Mouse (Mus musculus) kidney, embryonic 16.5 days (tissue): ENCODE results near the gene Ppp1r3c. TPM values are rescaled to one million over a fixed set of nuclear protein-coding genes. Genes with fewer than 3 reads are reported as not detected.

Experiments
- ATAC-seq: fragments of 200-750 bp; cut with Nextera tagmentation; 2 replicates; pipeline ENCODE4 v1.8.0; 2017; ENCODE audit warnings: moderate TSS enrichment; ENCODE audit not compliant: low FRiP score, low TSS enrichment
- H3K27ac ChIP-seq: fragments of 300-500 bp; sonication (generic); 2 replicates; pipeline ENCODE4 v1.5.1; 2014; ENCODE audit warnings: low read length
- H3K27me3 ChIP-seq: fragments of 300-500 bp; sonication (generic); 2 replicates; pipeline ENCODE4 v1.6.1; 2014; ENCODE audit warnings: low read length, control low read depth, mixed read lengths; ENCODE audit not compliant: insufficient read depth
- H3K36me3 ChIP-seq: fragments of 300-500 bp; sonication (generic); 2 replicates; pipeline ENCODE4 v1.6.1; 2014; ENCODE audit warnings: low read length, control low read depth, mixed read lengths; ENCODE audit not compliant: insufficient read depth
- H3K4me1 ChIP-seq: fragments of 300-500 bp; sonication (generic); 2 replicates; pipeline ENCODE4 v1.6.1; 2014; ENCODE audit warnings: low read length, control low read depth, mixed read lengths; ENCODE audit not compliant: insufficient read depth
- H3K4me2 ChIP-seq: fragments of 300-500 bp; sonication (generic); replicated peaks from 2 replicates; pipeline ENCODE4 v1.6.1; 2014; ENCODE audit warnings: low read depth, low read length
- H3K4me3 ChIP-seq: fragments of 300-500 bp; sonication (generic); 2 replicates; pipeline ENCODE4 v1.5.1; 2014; ENCODE audit warnings: mild to moderate bottlenecking, low read length
- H3K9ac ChIP-seq: fragments of 300-500 bp; sonication (generic); replicated peaks from 2 replicates; pipeline ENCODE4 v1.6.1; 2014; ENCODE audit warnings: low read length
- H3K9me3 ChIP-seq: fragments of 300-500 bp; sonication (generic); 2 replicates; pipeline ENCODE4 v1.6.1; 2016; ENCODE audit warnings: low read length, control low read depth
- WGBS: fragments of 180-500 bp; shearing (Covaris S2); extraction: QIAGEN DNeasy Blood & Tissue Kit; methylation state at CpG from one replicate; pipeline ENCODE4 v1.1.7; 2014; 5-methylcytosine and 5-hydroxymethylcytosine counted together
- polyA plus RNA-seq: library from polyadenylated mRNA; unstranded; fragments of >200 nt; fragmentation: Nextera tagmentation; extraction: Ambion mirVana; gene quantifications from 2 replicates; pipeline ENCODE4 v1.2.1, GENCODE M21; 2015

The Ppp1r3c gene
- polyA plus RNA-seq, 1 experiment from 2014 or later, result 24.5 TPM

DNA sequence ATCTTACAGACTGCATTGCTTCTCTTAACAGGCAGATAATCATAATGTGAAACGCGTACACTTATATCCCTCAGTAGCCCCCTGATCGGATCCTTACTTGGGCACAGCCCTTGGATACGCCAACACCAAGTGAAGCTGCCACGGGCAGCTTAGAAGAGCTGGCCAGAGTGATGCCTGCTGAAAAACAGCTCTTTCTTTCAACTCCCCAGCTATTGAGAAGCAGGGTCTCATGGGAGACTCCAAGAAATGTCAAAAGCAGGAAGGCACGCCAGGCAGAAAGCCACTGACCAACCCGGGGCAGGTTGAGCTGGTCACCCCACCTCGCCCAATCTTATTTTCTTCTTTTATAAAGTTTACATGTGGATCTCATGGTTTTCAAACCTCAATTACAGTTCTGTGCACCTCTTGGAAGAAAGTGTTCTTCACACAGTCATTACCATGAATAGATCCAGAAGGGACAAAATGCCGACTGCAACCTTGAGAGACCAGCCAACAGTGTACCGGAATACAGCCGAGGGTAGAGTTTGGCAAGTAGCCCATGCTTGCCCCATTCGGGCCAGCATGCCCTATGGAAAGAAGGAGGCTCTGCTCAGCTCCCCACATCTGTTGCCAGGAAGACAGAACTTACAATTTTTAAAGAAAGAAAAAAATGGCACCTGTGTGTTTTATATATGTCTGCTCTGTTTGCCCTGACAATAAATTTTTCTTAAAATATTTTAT is 7.6 kb downstream of the Ppp1r3c start:
- no peaks in the 10 kb centered on the region for H3K9me3 ChIP-seq
- H3K27me3 ChIP-seq, result no peaks in the 10 kb centered on the region
- H3K4me2 ChIP-seq, result no peak overlapping the region
- H3K27ac ChIP-seq, result no peak overlapping the region
- no peak for ATAC-seq
- 89% methylated on average over 12 of the region's 12 CpGs for WGBS
- H3K36me3 ChIP-seq, result peaks cover 20% of the 10 kb centered on the region
- no peaks in the 10 kb centered on the region for H3K4me1 ChIP-seq
- H3K4me3 ChIP-seq, result no peak overlapping the region
- no peak overlapping the region for H3K9ac ChIP-seq

DNA sequence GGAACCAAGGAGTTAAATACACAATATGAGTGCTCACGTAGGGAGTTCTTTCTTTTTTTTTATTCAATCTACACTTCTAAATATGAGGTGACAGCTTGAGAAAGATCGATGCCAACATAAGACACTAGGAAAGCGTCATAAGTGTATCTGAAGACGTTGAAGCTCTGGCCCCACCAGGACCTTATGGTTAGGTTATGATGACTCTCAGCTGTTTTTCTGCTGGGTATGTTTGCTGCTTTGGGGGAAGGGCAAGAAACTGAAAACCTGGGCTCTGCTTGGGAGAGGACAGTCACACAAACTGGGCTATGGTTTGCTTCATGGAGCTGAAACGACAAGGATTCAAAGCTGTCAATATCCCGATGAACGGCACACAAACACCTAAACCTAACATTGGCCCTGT is 11.5 kb downstream of the Ppp1r3c start:
- H3K9me3 ChIP-seq, result no peaks in the 10 kb centered on the region
- H3K36me3 ChIP-seq, result no peaks in the 10 kb centered on the region
- H3K4me3 ChIP-seq, result no peak overlapping the region
- H3K4me2 ChIP-seq, result no peak overlapping the region
- H3K4me1 ChIP-seq, result no peaks in the 10 kb centered on the region
- WGBS, result 81% methylated on average over 7 of the region's 7 CpGs
- H3K9ac ChIP-seq, result no peak overlapping the region
- ATAC-seq, result no peak
- no peaks in the 10 kb centered on the region for H3K27me3 ChIP-seq
- H3K27ac ChIP-seq, result no peak overlapping the region

DNA sequence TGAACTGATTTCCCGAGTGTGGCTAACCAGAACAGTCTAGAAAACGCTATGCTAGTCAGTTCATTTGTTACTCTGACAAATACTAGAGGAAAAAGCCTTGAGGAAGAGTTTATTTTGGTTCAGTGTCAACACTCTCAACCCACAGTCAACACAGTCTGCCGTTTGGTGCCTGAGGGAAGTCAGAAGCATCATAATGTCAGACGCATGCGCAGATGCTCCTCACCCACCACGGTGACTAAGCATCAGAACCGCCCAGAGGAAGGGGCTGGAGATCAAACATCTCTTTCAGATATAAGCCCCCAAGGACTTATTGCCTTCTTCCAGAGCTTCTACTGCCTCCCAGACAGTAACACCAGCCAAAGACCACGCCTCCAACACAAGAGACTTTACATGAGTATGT is 15.3 kb downstream of the Ppp1r3c start:
- Histone ChIP-seq H3K27ac (no peak overlapping the region), H3K9me3 (no peaks in the 10 kb centered on the region), H3K4me3 (no peak overlapping the region), H3K36me3 (no peaks in the 10 kb centered on the region), H3K4me2 (no peak overlapping the region), H3K4me1 (no peaks in the 10 kb centered on the region), H3K27me3 (no peaks in the 10 kb centered on the region), H3K9ac (no peak overlapping the region)
- WGBS, result 79% methylated on average over 8 of the region's 8 CpGs
- no peak for ATAC-seq

DNA sequence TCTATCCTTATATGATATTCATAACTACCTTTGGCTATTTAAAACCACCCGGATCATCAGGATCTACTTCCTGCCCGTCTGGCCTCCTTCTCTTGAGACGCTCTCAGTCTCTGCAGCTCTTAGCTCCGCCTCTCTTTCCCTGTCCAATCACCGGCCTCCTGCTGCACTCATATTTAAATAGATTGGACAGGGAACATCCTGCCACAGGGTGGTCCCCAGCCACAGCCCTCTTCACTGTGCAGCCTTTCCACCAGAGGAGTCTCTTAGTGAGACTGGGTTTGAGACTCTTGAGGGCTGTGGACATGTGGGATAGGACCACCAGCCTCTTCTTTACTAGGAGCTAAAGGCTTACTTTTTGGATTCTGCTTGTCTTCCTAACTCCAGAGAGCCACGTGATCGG is 20.2 kb downstream of the Ppp1r3c start:
- Histone ChIP-seq H3K4me3 (no peak overlapping the region), H3K4me2 (no peak overlapping the region), H3K4me1 (no peaks in the 10 kb centered on the region), H3K9ac (no peak overlapping the region), H3K27me3 (no peaks in the 10 kb centered on the region), H3K36me3 (no peaks in the 10 kb centered on the region), H3K9me3 (no peaks in the 10 kb centered on the region), H3K27ac (no peak overlapping the region)
- ATAC-seq, result 0 out of 2 replicates have a peak, but pooled peaks have one; percentile 42
- 67% methylated on average over 7 of the region's 7 CpGs for WGBS

DNA sequence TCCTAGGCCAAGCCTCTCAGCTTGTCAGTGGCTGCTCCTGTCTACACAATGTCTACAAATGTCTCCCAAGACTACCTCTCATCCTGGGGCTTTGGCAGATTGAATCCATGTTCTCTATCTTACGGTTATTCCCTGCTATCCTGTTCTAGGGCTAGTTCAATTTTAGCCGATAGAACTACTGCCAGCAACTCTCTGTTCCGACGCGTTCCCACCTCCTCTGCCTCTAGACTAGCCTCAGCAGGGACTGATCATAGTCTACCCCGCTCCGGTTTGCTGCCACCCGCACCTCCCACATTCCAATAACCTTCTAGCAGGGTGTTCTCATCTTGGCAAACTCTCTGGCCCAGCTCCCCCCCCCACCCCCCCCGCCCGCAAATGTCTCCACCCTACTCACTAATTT is 20.9 kb downstream of the Ppp1r3c start:
- Histone ChIP-seq H3K4me3 (no peak overlapping the region), H3K4me2 (no peak overlapping the region), H3K9ac (no peak overlapping the region), H3K4me1 (no peaks in the 10 kb centered on the region), H3K27me3 (no peaks in the 10 kb centered on the region), H3K36me3 (no peaks in the 10 kb centered on the region), H3K9me3 (no peaks in the 10 kb centered on the region), H3K27ac (no peak overlapping the region)
- ATAC-seq, result no peak
- WGBS, result 98% methylated on average over 10 of the region's 10 CpGs

DNA sequence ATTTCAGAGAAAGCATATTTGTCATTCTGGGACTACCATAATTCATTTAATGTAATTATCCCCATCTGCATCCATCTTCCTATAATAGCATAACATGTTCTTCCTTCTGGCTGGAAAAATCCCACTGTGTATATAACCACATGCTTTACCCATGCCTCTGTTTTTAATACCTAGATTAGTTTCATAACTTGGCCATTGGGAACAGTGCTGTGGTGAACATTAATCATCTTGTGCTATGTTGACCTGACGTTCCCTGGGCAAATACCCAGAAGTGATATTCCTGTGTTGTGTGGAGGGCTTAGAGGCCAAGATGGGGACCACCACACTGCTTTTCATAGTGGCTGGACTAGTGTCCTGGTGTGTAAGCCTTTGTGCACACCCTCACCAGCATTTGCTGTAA is 22.0 kb downstream of the Ppp1r3c start:
- Histone ChIP-seq H3K27ac (no peak overlapping the region), H3K4me1 (no peaks in the 10 kb centered on the region), H3K4me3 (no peak overlapping the region), H3K9ac (no peak overlapping the region), H3K9me3 (peaks cover 2% of the 10 kb centered on the region; the same call in 1 of the 2 replicates), H3K27me3 (no peaks in the 10 kb centered on the region), H3K4me2 (no peak overlapping the region), H3K36me3 (no peaks in the 10 kb centered on the region)
- ATAC-seq, result no peak
- 59% methylated on average over 1 of the region's 1 CpGs for WGBS

DNA sequence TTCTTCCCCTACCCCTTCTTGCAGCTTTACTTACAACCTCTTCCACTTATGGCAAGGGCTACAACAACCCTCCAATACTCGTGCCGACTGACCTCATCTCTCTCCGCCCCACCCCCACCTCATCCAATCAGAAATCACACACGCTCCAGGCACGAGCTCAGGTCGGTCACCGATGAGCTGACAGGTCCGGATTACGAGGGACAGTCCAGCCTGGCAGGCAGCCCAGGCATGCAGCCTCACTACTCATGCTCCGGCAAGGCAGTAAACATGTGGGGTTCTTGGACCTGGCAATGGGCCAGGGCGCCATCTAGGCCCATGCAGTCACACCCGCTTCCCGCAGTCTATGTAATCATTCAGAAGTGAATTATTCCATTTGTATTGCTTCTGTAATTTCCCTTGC is 23.4 kb downstream of the Ppp1r3c start:
- Histone ChIP-seq H3K4me3 (no peak overlapping the region), H3K9me3 (peaks cover 2% of the 10 kb centered on the region; the same call in 1 of the 2 replicates), H3K4me2 (no peak overlapping the region), H3K36me3 (no peaks in the 10 kb centered on the region), H3K27ac (no peak overlapping the region), H3K4me1 (no peaks in the 10 kb centered on the region), H3K27me3 (no peaks in the 10 kb centered on the region), H3K9ac (no peak overlapping the region)
- ATAC-seq, result no peak
- WGBS, result 61% methylated on average over 13 of the region's 13 CpGs

DNA sequence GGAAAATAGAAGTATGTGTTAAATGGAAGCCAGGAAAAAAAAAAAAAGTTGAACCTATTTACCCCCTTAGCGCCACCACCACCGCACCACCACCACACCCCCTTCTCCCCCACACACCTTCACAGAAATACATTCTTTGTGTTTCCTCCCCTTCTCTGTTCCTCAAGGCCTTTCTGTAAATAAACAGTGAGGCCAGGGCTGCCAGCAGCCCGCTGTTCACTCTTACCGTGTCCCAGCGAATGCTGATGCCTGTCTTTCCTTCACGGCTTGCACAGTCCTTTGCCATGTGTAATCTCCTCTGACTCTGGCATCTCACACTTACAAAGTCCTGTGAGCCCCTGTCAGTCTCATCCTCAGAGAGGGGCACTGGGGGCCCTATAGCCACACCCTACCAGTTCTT is 30.3 kb downstream of the Ppp1r3c start:
- Histone ChIP-seq H3K27me3 (no peaks in the 10 kb centered on the region), H3K4me2 (no peak overlapping the region), H3K9ac (no peak overlapping the region), H3K4me1 (peaks cover 7% of the 10 kb centered on the region; the same call in 1 of the 2 replicates), H3K36me3 (no peaks in the 10 kb centered on the region), H3K9me3 (peaks cover 2% of the 10 kb centered on the region; the same call in 1 of the 2 replicates), H3K27ac (no peak overlapping the region), H3K4me3 (no peak overlapping the region)
- no peak for ATAC-seq
- 67% methylated on average over 6 of the region's 6 CpGs for WGBS

DNA sequence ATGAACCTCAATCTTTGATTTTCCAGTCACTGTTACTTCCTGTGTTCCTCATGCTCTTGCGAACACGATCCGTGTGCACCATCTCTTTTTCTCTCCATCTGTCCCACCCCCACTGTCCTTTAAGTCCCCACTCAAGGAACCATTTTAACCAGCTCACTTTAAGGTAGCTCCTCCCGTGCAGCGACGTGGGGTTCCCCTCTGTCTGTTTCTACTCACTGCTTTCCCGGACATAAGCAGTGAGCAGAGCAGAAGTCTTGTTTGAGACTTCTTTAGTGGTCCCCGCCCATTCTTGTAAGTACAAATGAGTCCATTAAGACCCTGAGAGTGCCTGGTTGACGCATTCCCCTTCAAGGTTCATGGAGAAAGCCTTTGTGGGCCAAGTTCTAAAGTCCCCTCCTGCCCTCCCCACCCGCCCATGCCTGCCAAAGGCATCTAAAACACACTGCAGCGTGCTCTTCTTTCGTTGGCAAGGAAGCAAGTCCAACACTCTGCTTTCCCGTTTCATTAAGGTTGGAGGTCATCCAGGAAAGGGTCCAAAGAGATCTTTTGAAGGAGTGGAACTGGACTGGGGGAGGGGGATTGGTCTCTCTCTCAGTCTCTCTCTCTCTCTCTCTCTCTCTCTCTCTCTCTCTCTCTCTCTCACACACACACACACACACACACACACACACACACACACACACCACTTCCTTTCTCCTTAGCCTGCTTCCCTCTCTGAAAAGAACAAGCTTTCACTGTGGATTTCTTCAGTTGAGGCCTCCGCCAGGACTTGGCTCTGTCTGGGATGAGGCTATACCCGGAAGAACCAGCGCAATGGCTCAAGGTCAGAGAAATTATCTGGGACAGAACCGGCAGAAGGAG is 30.9 kb downstream of the Ppp1r3c start:
- Histone ChIP-seq H3K4me2 (no peak overlapping the region), H3K4me3 (no peak overlapping the region), H3K9ac (no peak overlapping the region), H3K9me3 (peaks cover 2% of the 10 kb centered on the region; the same call in 1 of the 2 replicates), H3K27ac (no peak overlapping the region), H3K4me1 (peaks cover 7% of the 10 kb centered on the region; the same call in 1 of the 2 replicates), H3K27me3 (no peaks in the 10 kb centered on the region), H3K36me3 (no peaks in the 10 kb centered on the region)
- ATAC-seq, result no peak
- WGBS, result 73% methylated on average over 17 of the region's 17 CpGs

DNA sequence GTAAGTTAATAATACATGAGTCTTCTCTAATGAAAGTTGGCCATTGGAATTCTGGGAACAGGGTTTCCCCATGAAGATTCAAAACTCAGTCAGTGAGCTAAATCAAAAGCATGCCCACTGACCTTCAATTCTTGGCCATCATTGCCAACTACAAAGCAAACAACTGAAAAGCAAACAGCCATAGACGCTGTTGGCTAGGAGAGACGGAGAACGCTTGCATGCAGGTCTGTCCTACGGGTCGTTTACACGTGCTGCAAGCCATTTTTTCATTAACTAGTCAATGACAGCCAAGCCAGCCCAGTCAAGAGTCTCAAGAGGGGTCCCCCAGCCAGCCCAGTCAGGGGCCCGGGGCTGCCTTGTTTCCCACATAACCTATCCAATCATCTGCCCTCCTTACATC is 31.7 kb downstream of the Ppp1r3c start:
- 86% methylated on average over 7 of the region's 7 CpGs for WGBS
- Histone ChIP-seq H3K27ac (no peak overlapping the region), H3K4me1 (peaks cover 7% of the 10 kb centered on the region; the same call in 1 of the 2 replicates)

More for the DNA sequence above, 31.7 kb downstream of the Ppp1r3c start:
- H3K27me3 ChIP-seq, result no peaks in the 10 kb centered on the region
- no peak for ATAC-seq
- peaks cover 2% of the 10 kb centered on the region; the same call in 1 of the 2 replicates for H3K9me3 ChIP-seq
- no peak overlapping the region for H3K4me2 ChIP-seq
- H3K9ac ChIP-seq, result no peak overlapping the region
- no peaks in the 10 kb centered on the region for H3K36me3 ChIP-seq
- H3K4me3 ChIP-seq, result no peak overlapping the region
